Mouse (Mus musculus) left cerebral cortex, postnatal 14 days (tissue): ENCODE data around the gene Gde1. TPM values are rescaled to one million over a fixed set of nuclear protein-coding genes. Genes with fewer than 3 reads are reported as not detected.

Experiments
- DNase-seq, 2 experiments: peaks; one replicate each; pipeline ENCODE4 v3.0.0; 2021 to 2022; ENCODE audit warnings: low spot score in 2 of 2, mixed read lengths in 1 of 2
- intact Hi-C: fragments of 180-260 bp; cut with DNase I; formaldehyde crosslinking; loops from one replicate; pipeline ENCODE4 v1.15.1; 2025
- total RNA-seq, 2 experiments: library from RNA; stranded (reverse); gene quantifications; 2 replicates each; pipeline ENCODE4 v1.2.3; 2021

Gene Gde1
- total RNA-seq, 2 experiments from 2014 or later, result 325 to 333 TPM

GRCm38 (mm10) chr7:118646237-118646636 lies 59.3 kb downstream of the Gde1 start:
- no peak for DNase-seq
- intact Hi-C loops, result no loop called here

Other genes starting within 250 kb of the Gde1 start
- 1 to 10 TPM; 4.0 to 4.3 TPM for gene Itpripl2, start 213.8 kb downstream of the Gde1 start, total RNA-seq
- 10 to 100 TPM; 38.6 to 39.4 TPM for gene Coq7, start 172.4 kb downstream of the Gde1 start, total RNA-seq
- gene Tmc7, start 121.0 kb downstream of the Gde1 start, total RNA-seq, result 10 to 100 TPM; 18.2 to 22.1 TPM
- gene Tmc5, start 108.5 kb downstream of the Gde1 start, total RNA-seq, result under 1 TPM; 0.35 to 0.38 TPM
- 10 to 100 TPM; 37.4 to 38.6 TPM for gene Ccp110, start 6.8 kb upstream of the Gde1 start, total RNA-seq
- gene Vps35l, start 34.4 kb upstream of the Gde1 start, total RNA-seq, result 10 to 100 TPM; 58.2 to 61.4 TPM
- 1 to 10 TPM; 3.0 to 3.3 TPM for gene Iqck, start 150.0 kb upstream of the Gde1 start, total RNA-seq
- gene Knop1, start 150.5 kb upstream of the Gde1 start, total RNA-seq, result 10 to 100 TPM; 36.8 to 39.6 TPM